ENCODE assay signal across 9 mouse cellular contexts in the genomic region with DNA sequence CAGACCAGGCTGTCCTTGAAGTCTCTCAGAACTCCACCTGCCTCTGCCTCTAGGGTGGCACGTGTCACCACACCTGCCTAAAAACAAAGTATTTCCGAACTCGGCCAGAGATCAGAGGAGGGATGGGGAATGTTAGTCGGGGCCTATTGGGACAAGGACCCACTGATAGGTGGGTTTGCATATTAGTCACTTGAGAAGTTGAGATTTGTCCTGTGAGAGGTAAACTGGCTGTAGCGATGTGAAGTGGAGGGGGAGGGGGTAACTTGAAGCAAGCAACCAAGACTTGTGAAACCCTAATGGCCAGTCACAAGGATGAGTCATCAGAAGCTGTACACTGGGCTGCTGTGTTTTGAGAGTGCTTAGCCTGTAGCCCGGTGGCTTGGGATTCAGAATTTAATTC. TPM values are rescaled to one million over a fixed set of nuclear protein-coding genes. Genes with fewer than 3 reads are reported as not detected.
A peak's percentile ranks its signal among the peaks of the same experiment; 100 is the strongest.
DNase-seq lines count a peak whose midpoint lies in the region; ATAC-seq and TF ChIP-seq lines count a peak whose summit lies in the region.
"Had no signal": no experiment of that assay in that cellular context is flagged by ENCODE, and none has a peak within 500 bp of the region (broad histone marks: within the 10 kb centered on the region; RNA-seq: fewer than 3 reads in every experiment).

No protein-coding gene starts in this region.

- H3K27ac ChIP-seq in brown adipose tissue, adult 24 weeks (replicated peaks; ENCODE audit: low read depth, low read length): peak overlapping the region; percentile 70
- peak overlapping the region; percentile 76; the same call in 1 of the 2 replicates for H3K27ac ChIP-seq in kidney, adult 2 months (ENCODE audit: insufficient read depth, low read depth, low read length)
- H3K27ac ChIP-seq in lung, embryonic 16.5 days (ENCODE audit: low read length): peak overlapping the region; percentile 55
- peak overlapping the region; percentile 1; the same call in 1 of the 2 replicates for H3K27ac ChIP-seq in small intestine, adult 2 months (ENCODE audit: insufficient read depth, low read depth, low read length)

- H3K4me2 ChIP-seq in lung, embryonic 16.5 days (ENCODE audit: low read depth, low read length): peak overlapping the region; percentile 63

- peaks cover 2% of the 10 kb centered on the region for H3K36me3 ChIP-seq in kidney, adult 2 months (ENCODE audit: control insufficient read depth, insufficient read depth, low read length)
- H3K36me3 ChIP-seq in lung, embryonic 16.5 days (ENCODE audit: control insufficient read depth, insufficient read depth, low read length): peaks cover 2% of the 10 kb centered on the region; the same call in 1 of the 2 replicates
- H3K36me3 ChIP-seq in small intestine, adult 2 months (ENCODE audit: control insufficient read depth, insufficient read depth, low read length): peaks cover 6% of the 10 kb centered on the region

- peak; percentile 52 for DNase-seq in gastrocnemius, adult 18-20 months (ENCODE audit: low spot score)
- no peak for DNase-seq in gastrocnemius, postnatal 10 days
- peak; percentile 55 for DNase-seq in kidney, adult 2 months
- no peak for DNase-seq in right cerebral cortex, postnatal 4 days

- ATAC-seq in granulocyte monocyte progenitor cell, adult 5-6 weeks (replicated peaks; ENCODE audit: poor library complexity, severe bottlenecking): peak; percentile 60
- ATAC-seq in lung, embryonic 16.5 days (ENCODE audit: low read depth): no peak

- H3K4me1 ChIP-seq in brown adipose tissue, adult 24 weeks (ENCODE audit: control insufficient read depth, insufficient read depth, insufficient read length, low read length): peaks cover 2% of the 10 kb centered on the region; the same call in 1 of the 2 replicates
- H3K4me1 ChIP-seq in kidney, adult 2 months (ENCODE audit: control insufficient read depth, insufficient read depth, low read length): peaks cover 3% of the 10 kb centered on the region
- peaks cover 19% of the 10 kb centered on the region for H3K4me1 ChIP-seq in lung, embryonic 16.5 days (replicated peaks; ENCODE audit: control insufficient read depth, insufficient read depth, low read length)
- H3K4me1 ChIP-seq in small intestine, adult 2 months (ENCODE audit: control insufficient read depth, insufficient read depth, insufficient read length, low read length): 0 out of 2 replicates have a peak, but pooled peaks cover 2% of the 10 kb centered on the region

- no peak for TF ChIP-seq CTCF in kidney, adult 2 months (conservative IDR thresholded peaks at IDR 0.05; ENCODE audit: insufficient read depth, insufficient read length, low read depth, low read length)
- no peak for TF ChIP-seq CTCF in small intestine, adult 2 months (IDR thresholded peaks at IDR 0.05; ENCODE audit: extremely low read depth, insufficient read length, insufficient replicate concordance, low read depth, low read length)

- H3K27me3 ChIP-seq in kidney, adult 2 months (replicated peaks; ENCODE audit: control insufficient read depth, insufficient read depth, low read length): no peaks in the 10 kb centered on the region
- H3K27me3 ChIP-seq in lung, embryonic 16.5 days (ENCODE audit: control insufficient read depth, insufficient read depth, low read depth, low read length): no peaks in the 10 kb centered on the region
- no peaks in the 10 kb centered on the region for H3K27me3 ChIP-seq in small intestine, adult 2 months (ENCODE audit: control insufficient read depth, insufficient read depth, low read length)

- TF ChIP-seq POLR2A in kidney, adult 2 months (IDR thresholded peaks at IDR 0.05; ENCODE audit: low read depth, low read length): no peak
- no peak for TF ChIP-seq POLR2A in small intestine, adult 2 months (IDR thresholded peaks at IDR 0.05; ENCODE audit: low read depth, low read length)

- no peaks in the 10 kb centered on the region for H3K9me3 ChIP-seq in lung, embryonic 16.5 days (ENCODE audit: control insufficient read depth, low read length)

- peak overlapping the region; percentile 89 for H3K4me3 ChIP-seq in brown adipose tissue, adult 24 weeks (ENCODE audit: insufficient read depth, low read depth, low read length)
- H3K4me3 ChIP-seq in kidney, adult 2 months (ENCODE audit: insufficient read depth, low read depth, low read length): peak overlapping the region; percentile 46
- H3K4me3 ChIP-seq in lung, embryonic 16.5 days (ENCODE audit: low read length): peak overlapping the region; percentile 88
- peak overlapping the region; percentile 46 for H3K4me3 ChIP-seq in small intestine, adult 2 months (ENCODE audit: low read depth, low read length)

- 2% methylated on average over 6 of the region's 6 CpGs for WGBS in kidney, adult 2 months
- 10% methylated on average over 6 of the region's 6 CpGs for WGBS in lung, embryonic 16.5 days
- 3% methylated on average over 6 of the region's 6 CpGs for whole genome bisulfite sequencing in small intestine, adult 2 months

- peak overlapping the region; percentile 54 for H3K9ac ChIP-seq in lung, embryonic 16.5 days (ENCODE audit: low read length)

RNA-seq across cellular contexts. Expression of a gene that starts 1.5 kb away (rescaled TPM):
- total RNA-seq in gastrocnemius, adult 18-20 months (2021): not detected
- total RNA-seq in gastrocnemius, postnatal 10 days (2021): not detected
- polyA plus RNA-seq in brown adipose tissue, adult 24 weeks (2012; ENCODE audit: insufficient read depth, insufficient read length, missing spikeins): 3.0 and 3.2 TPM in 2 replicates
- total RNA-seq in granulocyte monocyte progenitor cell, adult 5-6 weeks (2014; fragmentation: Nextera tagmentation): 2.2 TPM in 1 of 2 replicates, not detected in the other
- total RNA-seq in granulocyte monocyte progenitor cell, adult 5-6 weeks (2017): 1.8 TPM in 1 of 2 replicates, not detected in the other
- polyA plus RNA-seq in kidney, adult 2 months (2012; rRNA removed): 2.8 and 3.3 TPM in 2 replicates
- polyA plus RNA-seq in lung, embryonic 16.5 days (2015; fragmentation: Nextera tagmentation; extraction: Ambion mirVana): 0.25 and 0.62 TPM in 2 replicates
- polyA plus RNA-seq in small intestine, adult 2 months (2012; rRNA removed): 0.18 and 0.23 TPM in 2 replicates

RNA-seq across cellular contexts. Expression of a gene that starts 2.8 kb away (rescaled TPM):
- 10 to 100 TPM; 42.3 to 43.3 TPM for total RNA-seq in gastrocnemius, adult 18-20 months (2021)
- total RNA-seq in gastrocnemius, postnatal 10 days (2021): 10 to 100 TPM; 35.2 to 58.9 TPM
- polyA plus RNA-seq in brown adipose tissue, adult 24 weeks (2012; ENCODE audit: insufficient read depth, insufficient read length, missing spikeins): 27.7 and 40.0 TPM in 2 replicates
- total RNA-seq in granulocyte monocyte progenitor cell, adult 5-6 weeks (2014; fragmentation: Nextera tagmentation): 121 and 140 TPM in 2 replicates
- 209 and 228 TPM in 2 replicates for total RNA-seq in granulocyte monocyte progenitor cell, adult 5-6 weeks (2017)
- polyA plus RNA-seq in kidney, adult 2 months (2012; rRNA removed): 27.0 and 27.4 TPM in 2 replicates
- 114 and 121 TPM in 2 replicates for polyA plus RNA-seq in lung, embryonic 16.5 days (2015; fragmentation: Nextera tagmentation; extraction: Ambion mirVana)
- polyA plus RNA-seq in small intestine, adult 2 months (2012; rRNA removed): 8.0 and 14.3 TPM in 2 replicates

RNA-seq across cellular contexts. Expression of a gene that starts 25.4 kb away (rescaled TPM):
- 1 to 10 TPM; 1.6 to 1.7 TPM for total RNA-seq in gastrocnemius, adult 18-20 months (2021)
- 10 to 100 TPM; 12.0 to 15.2 TPM for total RNA-seq in gastrocnemius, postnatal 10 days (2021)
- polyA plus RNA-seq in brown adipose tissue, adult 24 weeks (2012; ENCODE audit: insufficient read depth, insufficient read length, missing spikeins): 2.3 and 3.6 TPM in 2 replicates
- total RNA-seq in granulocyte monocyte progenitor cell, adult 5-6 weeks (2014; fragmentation: Nextera tagmentation): not detected in 2 replicates
- 0.04 and 0.15 TPM in 2 replicates for total RNA-seq in granulocyte monocyte progenitor cell, adult 5-6 weeks (2017)
- 1.5 and 1.9 TPM in 2 replicates for polyA plus RNA-seq in kidney, adult 2 months (2012; rRNA removed)
- polyA plus RNA-seq in lung, embryonic 16.5 days (2015; fragmentation: Nextera tagmentation; extraction: Ambion mirVana): 9.7 and 10.4 TPM in 2 replicates
- 1.6 and 4.4 TPM in 2 replicates for polyA plus RNA-seq in small intestine, adult 2 months (2012; rRNA removed)

RNA-seq across cellular contexts. Expression of a gene that starts 44.1 kb away (rescaled TPM):
- not detected for total RNA-seq in gastrocnemius, adult 18-20 months (2021)
- not detected for total RNA-seq in gastrocnemius, postnatal 10 days (2021)
- not detected in 2 replicates for polyA plus RNA-seq in brown adipose tissue, adult 24 weeks (2012; ENCODE audit: insufficient read depth, insufficient read length, missing spikeins)
- not detected in 2 replicates for total RNA-seq in granulocyte monocyte progenitor cell, adult 5-6 weeks (2014; fragmentation: Nextera tagmentation)
- total RNA-seq in granulocyte monocyte progenitor cell, adult 5-6 weeks (2017): not detected in 2 replicates
- polyA plus RNA-seq in kidney, adult 2 months (2012; rRNA removed): not detected in 2 replicates
- not detected in 2 replicates for polyA plus RNA-seq in lung, embryonic 16.5 days (2015; fragmentation: Nextera tagmentation; extraction: Ambion mirVana)
- not detected in 2 replicates for polyA plus RNA-seq in small intestine, adult 2 months (2012; rRNA removed)
- total RNA-seq: adrenal gland, adult 18-20 months had no signal

Comparison
In these comparisons a context has a peak if more than half of its experiments do, and no peak if none do; other contexts are left out.
1. DNase-seq: peak in gastrocnemius, adult 18-20 months (single experiment) and kidney, adult 2 months (single experiment); none in gastrocnemius, postnatal 10 days (single experiment) and right cerebral cortex, postnatal 4 days (single experiment).
2. H3K27ac ChIP-seq: peak in every context shown above with its lines; median percentile 76 in kidney, adult 2 months; 70 in brown adipose tissue, adult 24 weeks; 55 in lung, embryonic 16.5 days; 1 in small intestine, adult 2 months.
3. Peak in every context shown above with its lines, with median percentiles within 50 percentile points of each other: H3K4me3 ChIP-seq.